Mouse (Mus musculus) thymus, postnatal 25 days (tissue): ENCODE measurements around the gene Ptpn7.
"Not testable (repeated sequence)": the region's sequence is repeated elsewhere in the genome, so short reads cannot be mapped to it uniquely, and the experiment has no call there.

Experiments used
- DNase-seq: peaks from one replicate; pipeline ENCODE4 v3.0.0; 2022

Ptpn7 gene

GRCm38 (mm10) chr1:135159556-135160123 is 27.1 kb downstream of the Ptpn7 start:
- DNase-seq, result no peak

GRCm38 (mm10) chr1:135160411-135161050 is 28.0 kb downstream of the Ptpn7 start:
- DNase-seq, result no peak

GRCm38 (mm10) chr1:135162720-135163119 is 30.2 kb downstream of the Ptpn7 start:
- no peak for DNase-seq

GRCm38 (mm10) chr1:135167435-135167834 is 34.9 kb downstream of the Ptpn7 start, which contains the start of gene Gpr37l1:
Gene Gpr37l1, minus strand, starts transcription at chr1:135167681.
- no peak for DNase-seq

GRCm38 (mm10) chr1:135168453-135169200 is 36.1 kb downstream of the Ptpn7 start:
- DNase-seq, result no peak

GRCm38 (mm10) chr1:135169556-135170224 is 37.2 kb downstream of the Ptpn7 start:
- DNase-seq, result no peak

GRCm38 (mm10) chr1:135170299-135170698 is 37.8 kb downstream of the Ptpn7 start:
- no peak for DNase-seq

- no peak for DNase-seq
Measured at GRCm38 (mm10) chr1:135171202-135171601, 38.7 kb downstream of the Ptpn7 start.

- no peak for DNase-seq
Measured at GRCm38 (mm10) chr1:135171984-135172383, 39.5 kb downstream of the Ptpn7 start.

- no peak for DNase-seq
Measured at GRCm38 (mm10) chr1:135173311-135173710, 40.8 kb downstream of the Ptpn7 start.

GRCm38 (mm10) chr1:135175176-135175575 is 42.7 kb downstream of the Ptpn7 start:
- no peak for DNase-seq

GRCm38 (mm10) chr1:135177724-135178123 is 45.2 kb downstream of the Ptpn7 start:
- DNase-seq, result no peak

GRCm38 (mm10) chr1:135178863-135179262 is 46.4 kb downstream of the Ptpn7 start:
- no peak for DNase-seq

- no peak for DNase-seq
Measured at GRCm38 (mm10) chr1:135180830-135181229, 48.3 kb downstream of the Ptpn7 start.

- no peak for DNase-seq
Measured at GRCm38 (mm10) chr1:135181275-135181674, 48.8 kb downstream of the Ptpn7 start.

GRCm38 (mm10) chr1:135181880-135182623 is 49.6 kb downstream of the Ptpn7 start:
- no peak for DNase-seq

- no peak for DNase-seq
Measured at GRCm38 (mm10) chr1:135182975-135183374, 50.5 kb downstream of the Ptpn7 start.

- no peak for DNase-seq
Measured at GRCm38 (mm10) chr1:135183448-135183847, 50.9 kb downstream of the Ptpn7 start.

- no peak for DNase-seq
Measured at GRCm38 (mm10) chr1:135183941-135184570, 51.6 kb downstream of the Ptpn7 start.

- DNase-seq, result no peak
Measured at GRCm38 (mm10) chr1:135185936-135186335, 53.4 kb downstream of the Ptpn7 start.

GRCm38 (mm10) chr1:135186427-135186826 is 53.9 kb downstream of the Ptpn7 start:
- no peak for DNase-seq

GRCm38 (mm10) chr1:135187016-135187415 is 54.5 kb downstream of the Ptpn7 start:
- DNase-seq, result not testable (repeated sequence)
